Mouse (Mus musculus) WW6 (cell line): ENCODE data around the gene Smpd2.

Experiments used
- DNase-seq: peaks from one replicate; pipeline ENCODE4 v3.0.0-alpha.2; 2013; ENCODE audit warnings: low read depth, low spot score

Smpd2 gene

DNA sequence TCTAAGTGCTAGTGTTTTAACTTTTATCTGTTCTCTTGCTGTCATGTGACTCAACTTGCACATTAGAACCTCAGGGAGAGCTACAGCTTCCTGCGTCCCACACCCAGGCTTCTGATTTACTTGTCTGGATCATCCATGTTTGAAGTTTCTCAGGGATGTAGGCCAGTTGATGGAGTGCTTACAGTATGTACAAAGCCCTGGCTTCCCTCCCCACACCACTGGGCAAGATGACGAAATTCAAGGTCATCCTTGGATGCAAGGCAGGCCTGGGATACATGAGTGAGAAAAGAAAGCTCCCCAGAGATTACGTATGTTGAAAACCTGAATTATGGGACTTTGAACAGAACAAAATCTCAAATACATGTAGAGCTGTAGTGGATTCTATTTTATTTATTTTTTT lies 37.4 kb downstream of the Smpd2 start:
- DNase-seq, result no peak

DNA sequence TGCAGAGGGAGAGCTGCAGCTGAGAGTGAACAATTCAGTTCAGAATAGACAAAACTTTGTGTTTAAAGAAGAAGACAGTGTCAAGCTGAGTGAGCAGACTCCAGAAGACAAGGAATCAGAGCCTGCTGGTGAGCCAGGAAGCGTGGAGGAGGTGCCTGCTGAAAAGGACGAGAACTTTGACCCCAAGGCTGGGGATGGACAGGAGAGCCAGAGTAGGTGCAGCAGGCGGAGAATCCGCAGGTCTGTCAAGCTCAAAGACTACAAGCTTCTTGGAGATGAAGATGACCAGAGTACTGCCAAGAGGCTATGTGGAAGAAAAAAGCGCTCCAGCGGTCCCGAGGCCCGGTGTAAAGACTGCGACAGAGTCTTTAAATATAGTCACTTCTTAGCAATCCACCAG lies 38.5 kb downstream of the Smpd2 start:
- DNase-seq, result no peak

DNA sequence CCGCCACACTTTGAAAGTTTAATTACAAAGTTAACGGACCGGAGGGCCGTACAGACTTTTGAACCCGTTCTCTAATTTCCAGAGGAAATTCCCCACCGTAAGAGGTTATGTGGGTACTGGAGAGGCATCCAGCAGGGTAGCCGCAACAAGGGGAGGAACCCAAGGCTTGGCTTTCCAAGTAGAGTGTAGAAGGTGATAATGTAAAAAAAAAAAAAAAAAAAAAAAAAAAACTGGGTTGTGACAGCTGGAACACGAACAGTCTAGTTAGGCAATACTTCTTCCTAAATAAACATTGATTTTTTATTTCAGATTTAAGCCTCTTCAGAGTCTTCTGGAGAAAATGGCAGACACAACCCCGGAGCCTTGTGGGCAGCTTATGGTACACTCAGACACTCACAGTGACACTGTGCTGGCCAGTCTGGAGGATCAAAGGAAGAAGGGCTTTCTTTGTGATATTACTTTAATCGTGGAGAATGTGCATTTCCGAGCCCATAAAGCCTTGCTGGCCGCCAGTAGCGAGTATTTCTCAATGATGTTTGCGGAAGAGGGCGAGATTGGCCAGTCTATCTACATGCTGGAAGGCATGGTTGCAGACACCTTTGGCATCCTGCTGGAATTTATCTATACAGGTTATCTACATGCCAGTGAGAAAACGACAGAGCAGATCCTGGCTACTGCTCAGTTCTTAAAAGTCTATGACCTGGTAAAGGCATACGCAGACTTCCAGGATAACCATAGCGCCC lies 39.2 kb downstream of the Smpd2 start:
- no peak for DNase-seq

DNA sequence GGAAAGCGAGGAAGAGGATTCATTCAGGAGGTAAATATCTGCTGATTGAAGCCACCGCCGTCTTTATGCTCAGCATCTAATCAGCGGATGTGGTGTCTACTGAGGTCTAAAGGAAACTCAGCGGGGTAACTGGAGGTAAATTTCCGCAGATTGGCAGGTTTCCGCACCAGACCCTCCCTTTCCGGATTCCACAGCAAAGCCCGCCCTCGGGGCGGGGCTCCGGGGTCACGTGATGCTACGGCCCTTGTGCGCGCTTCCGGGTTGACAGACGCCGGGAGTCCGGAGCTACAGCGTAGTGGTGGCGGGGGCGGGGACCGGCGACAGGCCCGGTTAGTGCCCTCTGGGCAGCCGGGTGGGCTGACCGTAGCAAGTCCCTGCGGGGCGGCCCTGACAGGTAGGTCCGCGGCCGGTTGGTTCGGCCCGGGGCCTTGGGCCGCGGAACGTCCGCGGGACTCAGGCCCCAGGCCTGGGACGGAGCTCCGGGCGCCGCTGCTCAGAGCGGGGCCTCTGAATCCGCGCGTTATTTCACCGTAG lies 40.0 kb downstream of the Smpd2 start, which contains the start of gene Zbtb24:
Zbtb24 (plus strand) TSS at position 247 of the 534 bp plus-strand sequence.
- peak; percentile 83 for DNase-seq

DNA sequence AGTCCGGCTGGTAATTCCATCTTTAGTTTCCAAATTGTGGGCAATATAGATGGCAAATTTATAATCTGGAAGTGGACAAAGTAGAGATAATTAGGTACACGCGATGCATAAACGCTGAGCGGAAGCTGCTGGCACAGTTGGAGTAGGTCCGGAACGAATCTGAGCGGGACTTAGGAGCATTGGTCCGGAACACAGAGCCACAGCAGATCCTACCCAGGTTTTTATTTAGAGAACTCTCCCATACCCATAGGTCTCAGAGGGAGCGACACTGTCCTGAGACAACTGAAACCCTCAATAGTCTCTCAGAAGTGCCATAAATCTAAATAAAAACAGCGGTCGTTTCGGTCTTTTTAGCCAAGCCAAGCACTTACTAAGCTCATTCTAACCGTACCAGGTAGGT lies 40.5 kb downstream of the Smpd2 start:
- DNase-seq, result no peak

DNA sequence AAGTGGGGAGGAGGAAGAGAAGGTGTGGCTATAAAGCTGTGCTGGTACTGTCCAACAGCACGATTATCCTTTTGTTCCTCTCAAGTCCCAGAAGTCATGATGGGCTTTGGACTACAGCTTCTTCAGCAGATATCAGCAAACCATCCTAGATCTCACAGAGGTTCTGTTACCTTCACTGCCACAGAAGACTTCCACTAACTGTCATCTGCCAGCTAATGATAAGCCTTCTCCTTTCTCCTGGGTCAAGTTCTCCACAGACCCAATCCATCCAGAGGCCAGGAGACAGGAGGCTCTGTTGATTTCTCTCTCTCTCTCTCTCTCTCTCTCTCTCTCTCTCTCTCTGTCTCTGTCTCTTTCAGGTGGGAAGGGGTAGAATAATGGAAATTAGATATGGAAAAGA lies 42.0 kb downstream of the Smpd2 start:
- no peak for DNase-seq
